Mouse (Mus musculus): ENCODE results near the gene Zfp512.
"Not testable (repeated sequence)": the region's sequence is repeated elsewhere in the genome, so short reads cannot be mapped to it uniquely, and the experiment has no call there.

Gene Zfp512

GRCm38 (mm10) chr5:31451878-31452561 is at the start of gene Zfp512:
Zfp512 (plus strand) TSS chr5:31452431.
- peak; percentile 98 for DNase-seq

GRCm38 (mm10) chr5:31434727-31435126 is 17.5 kb upstream of the Zfp512 start:
- not testable (repeated sequence) for DNase-seq

GRCm38 (mm10) chr5:31451336-31451735 is 895 bp upstream of the Zfp512 start:
- peak; percentile 51 for DNase-seq

DNA sequence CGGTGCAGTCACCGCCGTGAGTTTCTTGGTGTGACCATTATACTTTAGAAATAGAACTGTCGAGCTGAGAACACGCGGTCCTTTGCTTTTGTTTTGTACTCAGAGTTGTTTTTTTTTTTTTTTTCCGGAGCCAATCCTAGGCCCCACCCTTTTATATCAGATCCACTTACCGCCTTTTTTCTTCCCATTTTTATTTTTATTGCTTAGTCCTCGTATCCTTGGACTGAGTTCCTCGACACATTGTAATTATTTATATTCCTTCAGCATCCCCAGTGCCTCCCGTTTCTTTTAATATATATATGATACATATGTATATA is 289 bp downstream of the Zfp512 start:
- DNase-seq: no peak

GRCm38 (mm10) chr5:31452886-31453410 is 717 bp downstream of the Zfp512 start:
- no peak for DNase-seq

GRCm38 (mm10) chr5:31467798-31468197 is 15.6 kb downstream of the Zfp512 start:
- DNase-seq: peak; percentile 36

- DNase-seq: no peak
These were observed 17.5 kb downstream of the Zfp512 start for GRCm38 (mm10) chr5:31469711-31470110.

DNA sequence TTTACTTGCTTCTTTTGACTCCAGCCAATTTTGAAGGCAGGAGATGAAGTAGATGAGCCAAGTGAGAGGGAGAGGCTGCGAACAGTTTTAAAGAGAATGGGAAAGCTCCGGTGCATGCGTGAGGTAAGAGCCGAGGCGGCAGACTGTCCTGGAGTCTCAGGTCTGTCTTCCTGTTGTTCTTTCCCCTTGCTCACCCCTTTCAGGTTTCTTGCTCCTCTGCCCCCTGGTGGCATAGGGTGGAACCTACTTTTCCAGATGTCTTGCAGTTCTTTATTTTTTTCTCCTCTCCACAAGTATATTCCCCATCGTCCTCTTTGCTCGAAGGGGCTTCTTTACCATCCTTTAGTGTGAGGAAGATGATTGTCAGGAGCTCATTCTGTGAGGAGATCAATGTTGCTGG is 18.1 kb downstream of the Zfp512 start:
- DNase-seq: peak; percentile 76

DNA sequence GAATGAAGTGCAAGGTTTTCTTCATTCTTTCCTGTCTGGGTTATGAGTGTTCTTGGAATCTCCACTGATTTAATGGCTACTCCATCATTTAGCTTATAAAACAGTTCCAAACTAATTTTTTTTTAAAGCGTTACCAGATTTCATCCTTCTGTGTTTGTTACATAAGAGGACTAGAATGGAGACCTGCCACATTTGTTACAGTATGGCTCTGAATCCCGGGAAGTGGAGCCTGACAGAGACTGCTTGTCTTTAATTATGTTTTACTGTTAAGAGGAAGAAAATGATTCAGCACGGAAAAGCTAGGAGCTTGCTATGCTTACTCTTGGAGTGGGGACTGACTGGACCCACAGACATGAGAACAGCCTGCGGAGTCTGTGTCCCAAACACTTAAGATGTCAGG is 28.3 kb downstream of the Zfp512 start:
- DNase-seq: no peak

- DNase-seq: no peak
These were observed 33.2 kb downstream of the Zfp512 start, which contains the start of gene 4930548H24Rik for GRCm38 (mm10) chr5:31485440-31485839. 4930548H24Rik (plus strand) TSS chr5:31485740.

GRCm38 (mm10) chr5:31487889-31488288 is 35.7 kb downstream of the Zfp512 start:
- DNase-seq: no peak

- DNase-seq: no peak
These were observed 37.0 kb downstream of the Zfp512 start for GRCm38 (mm10) chr5:31489116-31489769.

DNA sequence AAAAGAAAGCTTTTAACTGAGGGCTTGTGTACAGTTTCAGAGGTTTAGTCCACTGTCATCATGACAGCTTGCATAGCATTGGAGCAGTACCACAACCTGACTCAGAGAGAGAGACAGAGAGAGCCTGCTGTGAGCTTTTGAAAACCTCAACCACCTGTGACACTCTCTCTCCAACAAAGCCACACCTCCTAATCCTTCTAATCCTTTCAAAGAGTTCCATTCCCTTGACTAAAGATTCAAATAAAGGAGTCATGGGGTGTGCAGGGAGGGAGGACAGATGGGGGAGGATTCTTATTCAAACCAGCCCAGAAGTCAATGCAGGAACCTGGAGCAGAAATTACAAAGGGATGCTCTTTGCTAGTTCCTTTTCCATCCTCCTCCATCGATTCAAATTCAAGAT is 39.8 kb downstream of the Zfp512 start:
- no peak for DNase-seq

- peak; percentile 96 for DNase-seq
These were observed 42.5 kb downstream of the Zfp512 start, which contains the start of gene Gpn1 for GRCm38 (mm10) chr5:31494513-31495297. Gpn1 (plus strand) TSS chr5:31494741.

- DNase-seq: no peak
These were observed 52.6 kb downstream of the Zfp512 start for GRCm38 (mm10) chr5:31504843-31505242.

DNA sequence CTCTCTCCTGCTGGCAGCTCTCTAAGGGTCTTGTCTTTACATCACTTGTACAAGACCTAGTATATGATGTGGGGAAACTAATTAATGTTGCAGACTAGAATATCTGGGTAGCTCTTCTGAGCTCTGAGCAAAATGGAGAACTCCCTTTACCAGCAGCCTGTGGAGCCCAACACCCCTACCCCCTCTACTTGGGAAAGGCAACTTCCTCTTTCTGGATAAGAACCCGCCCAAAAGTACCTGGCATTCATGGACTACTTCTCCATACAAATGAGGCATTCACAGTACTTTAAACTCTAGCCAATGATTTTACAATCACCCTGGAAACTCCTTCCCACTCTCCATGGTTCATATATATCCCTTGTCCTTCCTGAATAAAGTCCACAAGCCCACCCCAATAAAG is 60.2 kb downstream of the Zfp512 start:
- peak; percentile 57 for DNase-seq

GRCm38 (mm10) chr5:31520556-31520955 is 68.3 kb downstream of the Zfp512 start:
- DNase-seq: no peak

DNA sequence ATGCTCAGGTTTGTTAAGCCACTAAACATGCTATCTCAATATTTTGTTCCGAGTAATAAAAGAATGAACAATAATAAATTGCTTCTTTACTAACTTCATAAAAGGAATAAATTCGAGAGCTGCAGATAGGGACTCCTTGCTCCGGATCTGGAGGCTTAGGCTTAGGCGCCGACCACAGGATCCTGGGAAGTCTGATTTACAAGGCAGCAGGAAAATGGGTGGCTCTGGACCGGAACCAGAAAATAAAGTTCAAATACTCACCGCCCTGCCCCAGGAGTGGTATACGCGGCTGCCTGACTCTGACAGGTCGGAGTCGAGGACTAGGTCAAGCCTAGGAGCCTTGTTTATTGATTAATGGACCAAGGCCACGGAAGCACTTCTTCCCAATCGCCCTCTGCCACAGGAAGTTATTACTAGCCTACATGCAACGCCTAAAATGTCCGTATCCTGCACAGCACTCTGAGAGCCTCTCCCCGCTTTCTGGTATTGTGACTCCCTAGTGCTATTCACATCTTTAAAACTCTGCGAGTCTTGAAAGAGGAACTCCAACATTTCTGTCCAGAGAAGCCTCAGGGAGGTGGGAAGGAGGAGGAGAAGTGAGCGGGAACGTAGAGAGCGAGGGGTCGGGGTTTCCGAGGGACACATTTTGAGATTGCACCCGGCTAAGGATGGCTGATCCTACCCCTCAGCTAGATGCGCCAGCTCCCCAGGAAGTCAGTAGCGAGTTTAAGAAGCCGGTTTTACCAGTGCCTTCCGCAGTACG is 74.3 kb downstream of the Zfp512 start, which contains the start of gene Slc4a1ap:
Gene Slc4a1ap, plus strand, starts transcription at position 642 of the 763 bp plus-strand sequence.
- DNase-seq: peak; percentile 81

DNA sequence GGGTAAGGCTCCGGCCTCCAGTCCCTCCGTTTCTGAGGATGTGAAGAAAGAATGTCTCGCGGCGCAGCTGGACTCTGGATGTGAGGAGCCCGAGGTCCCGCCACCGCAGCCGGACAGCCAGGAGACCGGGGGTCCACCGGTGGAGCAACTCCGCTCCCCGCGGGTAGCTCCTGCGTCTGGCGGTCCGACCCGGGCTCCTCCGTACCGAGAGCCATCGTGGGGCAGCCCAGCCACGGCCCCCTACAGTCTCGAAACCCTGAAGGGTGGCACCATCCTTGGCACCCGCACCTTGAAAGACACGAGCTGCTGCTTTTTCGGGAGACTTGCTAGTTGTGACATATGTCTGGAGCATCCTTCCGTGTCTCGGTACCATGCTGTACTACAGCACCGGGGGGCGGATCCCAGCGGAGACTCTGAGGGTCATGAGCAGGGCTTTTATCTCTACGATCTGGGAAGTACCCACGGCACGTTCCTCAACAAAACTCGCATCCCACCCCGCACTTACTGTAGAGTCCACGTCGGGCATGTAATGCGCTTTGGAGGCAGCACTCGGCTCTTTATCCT is 75.0 kb downstream of the Zfp512 start:
- no peak for DNase-seq

GRCm38 (mm10) chr5:31527707-31528106 is 75.5 kb downstream of the Zfp512 start, which contains the start of gene Supt7l:
Supt7l (minus strand) TSS chr5:31527807.
- DNase-seq: not testable (repeated sequence)

- no peak for DNase-seq
These were observed 76.3 kb downstream of the Zfp512 start for GRCm38 (mm10) chr5:31528560-31528959.
